Mouse (Mus musculus): Measurements from ENCODE around the gene Traf1.

The Traf1 gene

DNA sequence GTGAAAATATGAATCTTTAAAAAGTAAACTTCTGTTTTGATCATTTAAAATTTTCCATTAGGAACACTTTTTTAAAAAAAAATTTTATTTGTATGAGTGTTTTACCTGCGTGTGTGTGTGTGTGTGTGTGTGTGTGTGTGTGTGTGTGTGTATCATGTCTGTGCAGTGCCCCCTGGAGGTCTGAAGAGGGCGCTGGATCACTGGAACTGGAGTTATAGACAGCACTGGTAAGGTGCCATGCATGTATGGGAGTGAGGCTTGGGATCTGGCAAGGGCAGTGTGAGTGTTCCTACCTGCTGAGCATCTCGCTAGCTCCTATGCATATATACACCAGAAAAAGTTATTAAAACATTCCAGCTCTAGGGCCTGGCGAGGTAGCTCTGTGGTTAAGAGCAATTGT is 59.8 kb downstream of the Traf1 start:
- no peak for DNase-seq (ENCODE audit: low spot score)

DNA sequence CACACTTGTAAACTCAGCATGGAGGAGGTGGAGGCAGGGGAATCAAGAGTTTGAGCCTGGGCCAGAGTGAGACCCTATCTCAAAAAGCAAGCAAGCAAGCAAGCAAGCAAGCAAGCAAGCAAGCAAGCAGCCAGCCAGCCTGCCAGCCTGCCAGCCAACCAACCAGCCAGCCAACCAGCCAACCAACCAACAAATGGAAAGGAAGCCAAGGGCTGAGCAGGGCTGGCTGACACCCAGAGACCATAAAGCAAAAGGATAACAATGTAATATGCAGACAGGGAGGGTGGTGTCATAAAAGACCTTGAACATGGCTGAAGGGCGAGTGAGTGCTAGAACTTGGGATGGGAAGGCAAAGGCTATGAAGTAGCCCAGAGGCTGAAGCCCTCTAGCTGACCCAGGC is 61.2 kb downstream of the Traf1 start:
- no peak for DNase-seq (ENCODE audit: low spot score)

DNA sequence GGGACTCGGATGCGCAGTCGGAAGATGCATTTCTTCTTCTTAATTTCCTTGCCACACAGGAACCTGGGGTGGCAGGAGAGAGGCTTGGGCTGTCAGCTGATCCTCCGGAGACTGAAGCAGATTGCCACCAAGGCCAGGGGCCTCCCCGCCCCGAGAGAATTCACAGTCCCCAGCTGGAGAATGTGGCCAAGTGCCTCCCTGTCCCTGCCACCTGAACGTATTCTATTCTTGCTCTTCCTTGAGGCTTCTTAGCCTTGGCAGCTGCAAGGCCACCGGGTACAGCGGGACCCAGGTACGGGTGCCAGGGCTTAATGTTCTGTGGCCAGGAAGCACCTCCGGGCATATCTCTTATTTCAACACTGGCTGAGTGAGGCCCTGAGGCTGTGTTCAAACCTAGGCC is 61.9 kb downstream of the Traf1 start:
- DNase-seq (ENCODE audit: low spot score) = no peak

DNA sequence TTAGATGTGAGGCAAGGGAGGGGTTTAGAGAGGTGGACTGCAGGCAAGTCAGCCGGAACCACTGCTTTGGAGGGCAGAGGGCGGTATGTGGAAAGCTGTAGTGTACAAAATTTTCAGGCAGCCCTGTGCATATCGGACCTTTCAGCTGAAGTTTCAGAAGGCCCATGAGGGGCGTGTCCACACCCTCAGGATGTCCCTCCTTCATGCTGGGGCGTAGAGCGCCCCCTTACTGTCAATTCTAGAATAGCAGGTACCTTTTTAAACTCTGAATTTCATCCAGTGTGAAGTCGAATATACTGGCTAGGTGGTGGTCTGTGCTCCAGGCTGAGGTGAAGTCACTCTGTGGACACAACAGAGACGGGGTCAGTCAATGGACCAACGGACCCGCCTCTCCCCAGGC is 63.8 kb downstream of the Traf1 start:
- DNase-seq (ENCODE audit: low spot score) = no peak

DNA sequence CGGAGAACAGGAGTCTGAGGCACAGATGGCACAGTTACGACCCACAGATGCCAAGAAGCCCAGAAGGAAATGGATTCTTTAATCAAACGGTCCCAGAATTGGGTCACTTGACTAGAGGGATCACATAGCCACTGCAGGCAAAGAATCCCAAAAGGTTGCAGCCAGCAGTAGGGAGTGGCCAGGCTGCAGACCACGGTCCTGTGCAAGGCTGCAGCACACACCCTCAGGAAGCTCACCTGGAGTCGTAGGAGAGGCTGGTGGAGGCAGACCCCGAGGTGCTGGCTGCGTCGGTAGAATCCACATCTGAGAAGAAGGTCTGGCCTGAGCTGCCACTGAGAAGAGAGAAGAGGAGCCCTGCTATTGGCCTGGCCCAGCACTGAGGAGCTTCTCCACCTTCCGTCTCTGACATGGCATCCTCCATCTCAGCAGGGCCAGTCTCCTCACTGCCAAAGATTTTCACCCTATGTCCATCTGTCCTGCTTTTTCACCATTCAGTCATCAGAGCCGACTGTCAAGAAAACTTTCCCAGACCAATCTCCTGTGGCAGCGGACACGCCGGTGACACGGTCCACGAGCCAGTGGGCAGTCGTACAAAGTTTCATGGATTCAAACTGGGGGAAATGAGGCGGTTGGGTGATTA is 64.6 kb downstream of the Traf1 start:
- no peak for DNase-seq (ENCODE audit: low spot score)

DNA sequence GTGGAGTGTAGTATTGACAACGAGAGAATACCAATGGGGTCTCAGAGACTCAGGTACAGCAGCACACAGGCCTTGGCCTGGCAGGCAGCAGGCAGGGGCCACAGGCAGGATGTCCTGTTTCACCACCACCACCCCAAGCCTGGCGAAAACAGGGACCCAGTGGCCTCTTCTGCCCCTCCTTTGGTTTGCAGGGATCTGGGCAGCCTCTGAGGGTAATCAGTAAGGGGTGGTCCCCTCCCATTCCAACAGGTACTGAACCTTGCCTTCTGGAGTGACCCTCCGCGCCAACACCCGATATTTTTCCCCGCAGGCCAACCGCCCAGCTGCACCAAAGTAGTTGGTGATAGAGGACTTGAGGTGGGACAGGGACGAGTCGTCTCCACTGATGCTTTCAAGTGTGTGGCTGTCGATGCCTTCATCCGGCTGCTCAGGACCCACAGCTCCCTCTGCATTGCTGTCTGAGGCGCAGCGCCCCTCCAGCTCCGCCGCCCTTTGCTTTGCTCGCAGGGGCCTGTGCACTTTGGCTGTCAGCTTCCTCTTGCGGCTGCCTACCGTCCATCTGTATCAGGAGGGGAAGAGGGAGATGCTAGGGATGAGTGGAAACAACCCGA is 66.0 kb downstream of the Traf1 start:
- no peak for DNase-seq (ENCODE audit: low spot score)

DNA sequence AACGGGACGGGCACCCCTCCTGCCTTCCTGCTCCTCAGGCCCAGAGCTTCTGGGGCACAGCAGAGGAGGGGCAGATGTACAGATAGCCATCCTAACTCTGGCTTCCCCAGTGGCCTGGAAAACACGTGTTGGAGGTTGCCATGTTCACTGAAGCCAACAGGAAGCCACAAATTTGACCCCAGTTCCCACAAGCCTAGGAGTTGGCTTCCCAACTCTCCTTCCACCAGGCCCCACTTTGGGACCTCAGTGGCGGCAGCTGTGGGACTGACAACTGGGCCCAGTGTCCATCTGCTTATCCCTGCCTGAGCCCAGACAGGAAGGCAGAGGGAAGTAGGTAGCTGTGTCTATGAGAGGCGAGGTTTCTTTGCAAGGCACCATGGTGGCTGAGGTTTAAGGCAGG is 67.6 kb downstream of the Traf1 start:
- no peak for DNase-seq (ENCODE audit: low spot score)

All from testis, postnatal 14 days (tissue).